Mouse (Mus musculus) bone marrow macrophage, adult 2 months (primary cell): ENCODE measurements at regions not wholly inside any gene's neighbourhood (a gene's known extent, or its start where the extent isn't known, plus 50 kb on each side); places are given as distances from the start of the nearest gene placed in this dataset.

ENCODE experiments used
- CTCF ChIP-seq: IDR thresholded peaks from 2 replicates; pipeline ENCODE4 v1.5.1; 2012; ENCODE audit warnings: low read depth, mild to moderate bottlenecking, low read length, moderate library complexity
- POLR2A ChIP-seq: IDR thresholded peaks from 2 replicates; pipeline ENCODE4 v1.6.1; 2012; ENCODE audit warnings: mild to moderate bottlenecking, low read depth, low read length, borderline replicate concordance

GRCm38 (mm10) chr3:156414431-156415427 is 146.9 kb upstream of the Negr1 start:
- TF ChIP-seq POLR2A (no peak), CTCF (no peak)
